Mouse (Mus musculus): Measurements from ENCODE around the gene Sec16a. TPM values are rescaled to one million over a fixed set of nuclear protein-coding genes. Genes with fewer than 3 reads are reported as not detected.

Gene Sec16a
- polyA plus RNA-seq, 1 experiment = 69.0 TPM

DNA sequence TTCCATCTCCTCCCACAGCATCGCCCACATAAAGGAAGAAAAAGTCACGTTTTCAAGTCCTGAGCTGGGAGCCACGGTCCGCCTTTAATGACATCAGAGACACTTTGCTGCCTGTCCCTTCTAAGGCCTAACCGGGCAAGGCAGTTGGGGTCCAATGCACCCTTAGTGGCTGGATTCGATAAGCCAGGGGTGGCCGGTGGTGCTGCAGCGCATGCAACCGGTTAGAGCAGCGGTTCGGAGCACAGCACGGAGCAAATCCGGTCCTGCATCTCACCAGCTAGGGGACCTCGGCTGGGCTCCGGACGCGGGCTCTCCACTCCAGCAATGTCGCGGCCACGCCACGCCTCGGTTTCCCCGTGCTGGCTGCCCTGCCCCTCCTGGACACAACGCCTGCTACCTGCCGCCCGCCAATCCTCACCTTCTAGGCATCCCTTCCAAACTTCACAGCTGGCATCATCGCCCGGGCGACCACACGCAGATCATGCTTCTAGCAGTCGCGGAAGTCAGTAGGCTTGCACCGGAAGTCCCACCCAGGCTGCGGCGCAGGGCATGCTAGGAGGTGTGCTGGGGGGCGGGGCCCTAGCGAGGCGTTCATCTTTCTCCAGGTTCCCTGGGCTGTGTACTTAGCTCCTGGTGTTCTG, 64.8 kb downstream of the Sec16a start, which contains the start of gene Snapc4:
Snapc4 (minus strand) TSS at position 523 of the 641 bp plus-strand sequence.
- Histone ChIP-seq H3K4me3 (replicated peaks; ENCODE audit: extremely low read depth, low read depth, low read length) (peak within 1 kb of the TSS; percentile 94), H3K4me1 (ENCODE audit: control insufficient read depth, insufficient read depth, low read length) (peaks cover 3% of the 10 kb centered on the region)
- peak; percentile 78 for DNase-seq
- TF ChIP-seq POLR2A (IDR thresholded peaks at IDR 0.05; ENCODE audit: borderline replicate concordance, extremely low read depth, low read depth, low read length) = 0 out of 2 replicates have a peak, but pooled peaks have one; percentile 24
- TF ChIP-seq CTCF (IDR thresholded peaks at IDR 0.05; ENCODE audit: insufficient read depth, low read length) = no peak
- WGBS = under 1% methylated on average over 38 of the region's 38 CpGs

DNA sequence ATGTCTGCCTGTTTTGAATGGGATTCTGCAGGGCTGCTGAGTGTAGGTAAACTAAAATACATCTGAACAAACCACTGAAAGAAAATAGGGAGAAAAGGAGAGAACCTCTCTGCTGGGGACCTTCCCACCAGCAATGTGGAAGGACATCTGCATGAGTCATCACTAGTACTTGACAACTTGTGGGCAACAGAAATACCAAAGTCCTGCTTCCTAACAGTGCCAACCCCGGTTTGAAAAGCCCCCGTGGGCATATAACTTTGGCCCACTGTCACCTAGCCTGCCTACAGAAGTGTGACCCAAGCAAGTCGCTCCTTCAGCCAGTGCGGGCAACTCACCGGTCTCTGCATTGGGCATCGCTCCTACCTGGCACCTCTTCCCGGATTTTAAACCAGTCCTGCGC, 72.6 kb downstream of the Sec16a start:
- no peak overlapping the region for H3K4me3 ChIP-seq (replicated peaks; ENCODE audit: extremely low read depth, low read depth, low read length)
- DNase-seq = no peak
- 92% methylated on average over 8 of the region's 8 CpGs for WGBS
- TF ChIP-seq CTCF (IDR thresholded peaks at IDR 0.05; ENCODE audit: insufficient read depth, low read length) (no peak), POLR2A (IDR thresholded peaks at IDR 0.05; ENCODE audit: borderline replicate concordance, extremely low read depth, low read depth, low read length) (no peak)
- H3K4me1 ChIP-seq (ENCODE audit: control insufficient read depth, insufficient read depth, low read length) = no peaks in the 10 kb centered on the region

DNA sequence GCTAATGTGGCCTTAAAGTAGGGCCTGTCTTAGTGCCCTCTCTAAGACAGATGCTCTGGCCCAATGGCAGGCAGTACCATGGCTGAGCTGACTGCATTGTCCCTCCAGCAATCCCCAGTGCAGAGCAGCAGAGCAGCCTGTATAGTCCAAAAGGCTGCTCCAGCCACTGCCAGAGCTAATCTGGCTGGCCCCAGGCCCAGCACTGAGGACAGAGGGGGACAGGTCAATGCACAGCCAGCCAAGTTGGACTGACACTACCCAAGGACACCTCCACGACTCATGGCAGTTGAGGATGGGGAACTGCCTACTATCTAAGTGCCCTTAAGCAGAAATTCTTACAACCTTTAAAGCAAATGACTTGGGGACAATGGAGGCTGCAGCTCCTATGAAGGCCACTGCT, 76.4 kb downstream of the Sec16a start:
- 89% methylated on average over 1 of the region's 1 CpGs for WGBS
- TF ChIP-seq POLR2A (IDR thresholded peaks at IDR 0.05; ENCODE audit: borderline replicate concordance, extremely low read depth, low read depth, low read length) = no peak
- no peak for TF ChIP-seq CTCF (IDR thresholded peaks at IDR 0.05; ENCODE audit: insufficient read depth, low read length)
- no peak for DNase-seq

GRCm38 (mm10) chr2:26367911-26368310, 77.1 kb downstream of the Sec16a start:
- H3K4me3 ChIP-seq (replicated peaks; ENCODE audit: extremely low read depth, low read depth, low read length) = no peak overlapping the region
- no peaks in the 10 kb centered on the region for H3K4me1 ChIP-seq (ENCODE audit: control insufficient read depth, insufficient read depth, low read length)
- no peak for DNase-seq
- TF ChIP-seq CTCF (IDR thresholded peaks at IDR 0.05; ENCODE audit: insufficient read depth, low read length) (no peak), POLR2A (IDR thresholded peaks at IDR 0.05; ENCODE audit: borderline replicate concordance, extremely low read depth, low read depth, low read length) (no peak)
- 93% methylated on average over 6 of the region's 6 CpGs for WGBS

More for the DNA sequence above, 76.4 kb downstream of the Sec16a start:
- Histone ChIP-seq H3K4me1 (ENCODE audit: control insufficient read depth, insufficient read depth, low read length) (no peaks in the 10 kb centered on the region), H3K4me3 (replicated peaks; ENCODE audit: extremely low read depth, low read depth, low read length) (no peak overlapping the region)

GRCm38 (mm10) chr2:26364738-26365465, 80.1 kb downstream of the Sec16a start:
- H3K4me3 ChIP-seq (replicated peaks; ENCODE audit: extremely low read depth, low read depth, low read length) = no peak overlapping the region
- TF ChIP-seq CTCF (IDR thresholded peaks at IDR 0.05; ENCODE audit: insufficient read depth, low read length) (no peak), POLR2A (IDR thresholded peaks at IDR 0.05; ENCODE audit: borderline replicate concordance, extremely low read depth, low read depth, low read length) (no peak)
- 35% methylated on average over 10 of the region's 10 CpGs for WGBS
- H3K4me1 ChIP-seq (ENCODE audit: control insufficient read depth, insufficient read depth, low read length) = no peaks in the 10 kb centered on the region
- DNase-seq = peak; percentile 44

DNA sequence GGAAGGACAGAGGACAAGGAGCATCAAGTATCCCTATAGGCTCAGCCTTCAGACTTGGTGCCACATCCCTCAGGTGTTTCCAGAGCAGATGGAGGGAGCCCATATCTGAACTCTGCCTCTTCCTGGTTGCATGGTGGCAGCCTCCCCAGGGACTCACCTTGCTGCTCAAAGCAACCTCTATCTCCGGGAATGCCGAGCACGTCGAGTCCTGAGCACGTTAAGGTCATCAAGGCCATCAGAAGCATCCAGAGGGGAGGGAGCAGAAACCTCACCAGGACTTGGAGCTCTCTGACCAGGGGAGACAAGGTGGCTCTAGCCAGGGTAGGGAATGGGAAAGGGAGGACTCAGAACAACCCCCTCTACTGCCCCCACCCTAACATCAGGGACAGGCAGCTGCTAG, 81.5 kb downstream of the Sec16a start:
- TF ChIP-seq POLR2A (IDR thresholded peaks at IDR 0.05; ENCODE audit: borderline replicate concordance, extremely low read depth, low read depth, low read length) = no peak
- TF ChIP-seq CTCF (IDR thresholded peaks at IDR 0.05; ENCODE audit: insufficient read depth, low read length) = no peak
- WGBS = 54% methylated on average over 5 of the region's 5 CpGs
- DNase-seq = no peak

DNA sequence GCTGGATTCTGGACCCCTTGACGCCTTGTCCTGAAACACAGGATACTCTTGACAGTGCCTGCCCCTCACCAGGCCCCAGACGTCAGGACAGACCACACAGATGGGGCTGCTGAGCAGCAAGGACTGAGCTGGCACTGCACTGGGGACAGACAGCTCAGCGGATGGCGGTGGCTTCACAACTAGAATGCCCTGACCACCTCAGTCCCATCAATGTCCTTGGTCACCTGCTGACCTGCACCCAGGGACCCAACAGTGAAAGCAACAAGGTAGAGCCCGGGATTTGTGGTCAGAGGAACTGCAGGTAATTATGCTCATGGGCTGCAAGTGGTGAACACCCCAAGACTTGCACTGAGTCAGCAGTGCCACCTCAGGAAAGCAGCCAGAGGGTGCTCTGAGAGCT, 82.0 kb downstream of the Sec16a start:
- 88% methylated on average over 5 of the region's 5 CpGs for WGBS
- H3K4me1 ChIP-seq (ENCODE audit: control insufficient read depth, insufficient read depth, low read length) = no peaks in the 10 kb centered on the region
- no peak for TF ChIP-seq CTCF (IDR thresholded peaks at IDR 0.05; ENCODE audit: insufficient read depth, low read length)
- no peak for TF ChIP-seq POLR2A (IDR thresholded peaks at IDR 0.05; ENCODE audit: borderline replicate concordance, extremely low read depth, low read depth, low read length)
- DNase-seq = no peak
- H3K4me3 ChIP-seq (replicated peaks; ENCODE audit: extremely low read depth, low read depth, low read length) = no peak overlapping the region

More for the DNA sequence above, 81.5 kb downstream of the Sec16a start:
- H3K4me1 ChIP-seq (ENCODE audit: control insufficient read depth, insufficient read depth, low read length) = no peaks in the 10 kb centered on the region
- H3K4me3 ChIP-seq (replicated peaks; ENCODE audit: extremely low read depth, low read depth, low read length) = no peak overlapping the region

GRCm38 (mm10) chr2:26360772-26361171, 84.2 kb downstream of the Sec16a start, which contains the start of gene Card9:
TSS of gene Card9 (minus strand) at chr2:26360918.
- Histone ChIP-seq H3K4me3 (replicated peaks; ENCODE audit: extremely low read depth, low read depth, low read length) (no peak within 1 kb of the TSS), H3K4me1 (ENCODE audit: control insufficient read depth, insufficient read depth, low read length) (no peaks in the 10 kb centered on the region)
- no peak for DNase-seq
- TF ChIP-seq CTCF (IDR thresholded peaks at IDR 0.05; ENCODE audit: insufficient read depth, low read length) (no peak), POLR2A (IDR thresholded peaks at IDR 0.05; ENCODE audit: borderline replicate concordance, extremely low read depth, low read depth, low read length) (no peak)
- WGBS = 41% methylated on average over 3 of the region's 3 CpGs

DNA sequence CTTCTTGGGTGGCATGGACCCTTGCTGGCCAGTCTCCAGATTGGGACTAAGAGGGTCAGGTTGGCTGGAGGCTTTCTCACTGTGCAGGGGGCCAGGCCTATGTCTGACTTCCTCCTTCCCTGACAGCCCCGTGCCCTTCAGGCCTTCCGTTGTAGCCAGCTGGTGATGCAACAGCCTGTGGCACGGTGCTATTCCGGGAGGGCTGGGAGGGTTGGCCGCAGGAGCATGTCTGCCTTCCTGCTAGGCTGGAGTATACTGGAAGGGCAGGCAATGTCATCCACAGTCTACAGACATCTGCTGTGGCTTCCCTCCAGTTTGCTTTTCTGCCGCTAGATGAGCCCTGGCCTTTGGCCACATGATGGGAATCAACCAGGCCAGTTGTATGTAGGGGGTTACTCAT, 85.0 kb downstream of the Sec16a start:
- H3K4me1 ChIP-seq (ENCODE audit: control insufficient read depth, insufficient read depth, low read length) = no peaks in the 10 kb centered on the region
- no peak for TF ChIP-seq CTCF (IDR thresholded peaks at IDR 0.05; ENCODE audit: insufficient read depth, low read length)
- no peak for DNase-seq
- 52% methylated on average over 6 of the region's 6 CpGs for WGBS
- no peak overlapping the region for H3K4me3 ChIP-seq (replicated peaks; ENCODE audit: extremely low read depth, low read depth, low read length)

Other genes starting within 250 kb of the Sec16a start
- not detected in 2 replicates for gene Lhx3, start 236.9 kb downstream of the Sec16a start, polyA plus RNA-seq (2012; rRNA removed)
- 20.4 and 24.5 TPM in 2 replicates for gene Qsox2, start 207.7 kb downstream of the Sec16a start, polyA plus RNA-seq (2012; rRNA removed)
- gene Ccdc187, start 150.7 kb downstream of the Sec16a start, polyA plus RNA-seq (2012; rRNA removed) = 6.6 and 7.9 TPM in 2 replicates
- 49.9 and 56.2 TPM in 2 replicates for gene Gpsm1, start 129.7 kb downstream of the Sec16a start, polyA plus RNA-seq (2012; rRNA removed)
- 16.3 and 16.4 TPM in 2 replicates for gene Dnlz, start 93.1 kb downstream of the Sec16a start, polyA plus RNA-seq (2012; rRNA removed)
- gene Card9, start 84.3 kb downstream of the Sec16a start, polyA plus RNA-seq (2012; rRNA removed) = 27.1 and 30.6 TPM in 2 replicates
- gene Snapc4, start 64.6 kb downstream of the Sec16a start, polyA plus RNA-seq (2012; rRNA removed) = 27.9 and 31.0 TPM in 2 replicates
- gene Entr1, start 55.9 kb downstream of the Sec16a start, polyA plus RNA-seq (2012; rRNA removed) = 89.2 and 94.4 TPM in 2 replicates
- 20.0 and 28.1 TPM in 2 replicates for gene Pmpca, start 55.9 kb downstream of the Sec16a start, polyA plus RNA-seq (2012; rRNA removed)
- gene Inpp5e, start 36.0 kb downstream of the Sec16a start, polyA plus RNA-seq (2012; rRNA removed) = 26.4 and 27.2 TPM in 2 replicates
- gene Notch1, start 71.4 kb upstream of the Sec16a start, polyA plus RNA-seq (2012; rRNA removed) = 108 and 124 TPM in 2 replicates
- gene Egfl7, start 134.8 kb upstream of the Sec16a start, polyA plus RNA-seq (2012; rRNA removed) = 1,942 and 2,032 TPM in 2 replicates
- not detected in 2 replicates for gene Gm20532, start 141.4 kb upstream of the Sec16a start, polyA plus RNA-seq (2012; rRNA removed)
- gene Agpat2, start 159.2 kb upstream of the Sec16a start, polyA plus RNA-seq (2012; rRNA removed) = 106 and 134 TPM in 2 replicates
- gene Fam69b, start 183.2 kb upstream of the Sec16a start, polyA plus RNA-seq (2012; rRNA removed) = 13.1 and 15.1 TPM in 2 replicates
- gene Lcn4, start 226.1 kb upstream of the Sec16a start, polyA plus RNA-seq (2012; rRNA removed) = 0.16 TPM in 1 of 2 replicates, not detected in the other